Mouse (Mus musculus): Measurements from ENCODE around the gene Mphosph9.

The Mphosph9 gene

GRCm38 (mm10) chr5:124214516-124215145 lies 113.1 kb downstream of the Mphosph9 start:
- peak; percentile 82 for DNase-seq (ENCODE audit: low read depth)

- peak; percentile 72 for DNase-seq (ENCODE audit: low read depth)
Measured at GRCm38 (mm10) chr5:124213588-124214469, 113.9 kb downstream of the Mphosph9 start.

- DNase-seq (ENCODE audit: low read depth): no peak
Measured at GRCm38 (mm10) chr5:124211669-124212068, 116.1 kb downstream of the Mphosph9 start.

- DNase-seq (ENCODE audit: low read depth): no peak
Measured at GRCm38 (mm10) chr5:124211234-124211633, 116.5 kb downstream of the Mphosph9 start.

- DNase-seq (ENCODE audit: low read depth): peak; percentile 50
Measured at GRCm38 (mm10) chr5:124210281-124211016, 117.3 kb downstream of the Mphosph9 start.

- no peak for DNase-seq (ENCODE audit: low read depth)
Measured at GRCm38 (mm10) chr5:124209850-124210249, 117.9 kb downstream of the Mphosph9 start.

GRCm38 (mm10) chr5:124208030-124208429 lies 119.7 kb downstream of the Mphosph9 start:
- DNase-seq (ENCODE audit: low read depth): no peak

- DNase-seq (ENCODE audit: low read depth): no peak
Measured at GRCm38 (mm10) chr5:124206481-124207038, 121.2 kb downstream of the Mphosph9 start.

- DNase-seq (ENCODE audit: low read depth): no peak
Measured at GRCm38 (mm10) chr5:124205809-124206380, 121.9 kb downstream of the Mphosph9 start.

GRCm38 (mm10) chr5:124205211-124205610 lies 122.6 kb downstream of the Mphosph9 start:
- DNase-seq (ENCODE audit: low read depth): no peak

- DNase-seq (ENCODE audit: low read depth): no peak
Measured at GRCm38 (mm10) chr5:124204127-124204794, 123.5 kb downstream of the Mphosph9 start.

- no peak for DNase-seq (ENCODE audit: low read depth)
Measured at GRCm38 (mm10) chr5:124203251-124203650, 124.5 kb downstream of the Mphosph9 start.

GRCm38 (mm10) chr5:124202071-124202470 lies 125.7 kb downstream of the Mphosph9 start:
- DNase-seq (ENCODE audit: low read depth): no peak

GRCm38 (mm10) chr5:124201564-124201963 lies 126.2 kb downstream of the Mphosph9 start:
- DNase-seq (ENCODE audit: low read depth): no peak
